Mouse (Mus musculus) liver, embryonic 14.5 days (tissue): ENCODE measurements around the gene Fgfr2. TPM values are rescaled to one million over a fixed set of nuclear protein-coding genes. Genes with fewer than 3 reads are reported as not detected.
"Not testable (repeated sequence)": the region's sequence is repeated elsewhere in the genome, so short reads cannot be mapped to it uniquely, and the experiment has no call there.

Experiments used
- ATAC-seq: fragments of 200-750 bp; cut with Nextera tagmentation; 2 replicates; pipeline ENCODE4 v1.8.0; 2017; ENCODE audit warnings: moderate number of reproducible peaks, mild to moderate bottlenecking, moderate library complexity; ENCODE audit not compliant: insufficient read depth
- DNase-seq, 3 experiments: peaks; one replicate each; pipeline ENCODE4 v3.0.0-alpha.2; 2012 to 2013; ENCODE audit warnings: low read depth in 3 of 3, low spot score in 3 of 3
- H3K27ac ChIP-seq: fragments of 300-500 bp; sonication (generic); 2 replicates; pipeline ENCODE4 v1.5.1; 2014; ENCODE audit warnings: moderate library complexity, mild to moderate bottlenecking, control low read depth, inconsistent platforms
- H3K27me3 ChIP-seq: fragments of 300-500 bp; sonication (generic); 2 replicates; pipeline ENCODE4 v1.6.1; 2014; ENCODE audit warnings: mild to moderate bottlenecking, low read length, moderate library complexity; ENCODE audit not compliant: control insufficient read depth, insufficient read depth
- H3K36me3 ChIP-seq: fragments of 300-500 bp; sonication (generic); replicated peaks from 2 replicates; pipeline ENCODE4 v1.6.1; 2014; ENCODE audit warnings: low read depth; ENCODE audit not compliant: control insufficient read depth, insufficient read depth
- H3K4me1 ChIP-seq, 2 experiments: fragments of 200-500 bp in 1 of 2; fragments of 300-500 bp in 1 of 2; sonication (generic) in 1 of 2; replicated peaks; 2 replicates each; pipeline ENCODE4 v1.6.1; 2012 to 2014; ENCODE audit warnings: antibody characterized with exemption in 1 of 2, inconsistent platforms in 1 of 2, low read length in 1 of 2; ENCODE audit not compliant: control insufficient read depth in 2 of 2, insufficient read depth in 2 of 2
- H3K4me2 ChIP-seq: fragments of 300-500 bp; sonication (generic); 2 replicates; pipeline ENCODE4 v1.6.1; 2014; ENCODE audit warnings: low read depth, mild to moderate bottlenecking, control low read depth, moderate library complexity
- H3K4me3 ChIP-seq, 2 experiments: fragments of 200-500 bp in 1 of 2; fragments of 300-500 bp in 1 of 2; sonication (generic) in 1 of 2; 2 replicates each; pipeline ENCODE4 v1.5.1; 2012 to 2014; ENCODE audit warnings: low read depth in 2 of 2, low read length in 2 of 2, mild to moderate bottlenecking in 2 of 2, control low read depth in 1 of 2, inconsistent platforms in 1 of 2, moderate library complexity in 1 of 2; ENCODE audit not compliant: insufficient read depth in 1 of 2
- H3K9ac ChIP-seq: fragments of 300-500 bp; sonication (generic); replicated peaks from 2 replicates; pipeline ENCODE4 v1.6.1; 2014; ENCODE audit warnings: mild to moderate bottlenecking, control low read depth, moderate library complexity
- H3K9me3 ChIP-seq: fragments of 300-500 bp; sonication (generic); 2 replicates; pipeline ENCODE4 v1.6.1; 2016; ENCODE audit warnings: low read length, mixed read lengths; ENCODE audit not compliant: control insufficient read depth
- CTCF ChIP-seq: IDR thresholded peaks from 2 replicates; pipeline ENCODE4 v1.5.1; 2016; ENCODE audit warnings: antibody characterized with exemption, low read depth, control low read depth
- EP300 ChIP-seq: IDR thresholded peaks from 2 replicates; pipeline ENCODE4 v1.6.1; 2016; ENCODE audit warnings: antibody characterized with exemption, low read depth
- WGBS: fragments of 180-500 bp; shearing (Covaris S2); extraction: QIAGEN DNeasy Blood & Tissue Kit; methylation state at CpG from one replicate; pipeline ENCODE4 v1.1.7; 2014; ENCODE audit not compliant: insufficient replicate concordance; 5-methylcytosine and 5-hydroxymethylcytosine counted together
- polyA plus RNA-seq, 2 experiments: library from polyadenylated mRNA; depleted of rRNA in 1 of 2; stranded (reverse) in 1 of 2; unstranded in 1 of 2; fragments of >200 nt; fragmentation: Nextera tagmentation in 1 of 2; extraction: Ambion mirVana in 1 of 2; gene quantifications; 2 replicates each; pipeline versions ENCODE4 v1.2.1 to v1.2.3; 2012 to 2014

Fgfr2 gene
- polyA plus RNA-seq, 2 experiments, result 7.9 to 8.8 TPM

DNA sequence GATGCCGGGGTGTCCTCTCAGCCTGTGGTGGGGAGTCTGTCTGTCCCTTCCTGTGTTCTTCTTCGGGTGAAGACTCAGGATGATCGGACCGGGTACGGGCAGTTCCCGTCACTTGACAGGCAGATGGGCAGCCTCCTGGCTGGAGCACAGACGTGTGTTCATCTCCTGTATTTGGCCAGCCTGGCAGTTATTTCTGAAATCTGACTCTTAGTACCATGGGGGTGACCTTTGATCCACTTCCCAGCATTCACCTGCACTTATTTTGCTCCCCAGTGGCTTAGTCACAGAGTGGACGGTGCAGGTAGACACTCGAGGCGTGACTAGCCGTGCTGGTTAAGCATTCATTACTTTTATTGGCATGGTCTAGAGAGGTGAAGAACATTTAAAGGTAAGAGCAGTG is 2530.2 kb downstream of the Fgfr2 start:
- H3K9me3 ChIP-seq, H3K4me3 ChIP-seq, H3K4me1 ChIP-seq, DNase-seq, H3K27me3 ChIP-seq, H3K27ac ChIP-seq, H3K4me2 ChIP-seq, H3K36me3 ChIP-seq, H3K9ac ChIP-seq: not testable (repeated sequence)
- ATAC-seq, result 0 out of 2 replicates have a peak, but pooled peaks have one; percentile 14
- no CpG with 5 or more reads among the region's 11 CpGs for WGBS

GRCm38 (mm10) chr7:130590845-130591437 is 2532.2 kb downstream of the Fgfr2 start:
- 43% methylated on average over 8 of the region's 8 CpGs for WGBS
- no peak overlapping the region for H3K27ac ChIP-seq
- no peak overlapping the region for H3K4me3 ChIP-seq
- ATAC-seq (no peak), DNase-seq (no peak)
- H3K27me3 ChIP-seq, result no peaks in the 10 kb centered on the region
- no peaks in the 10 kb centered on the region for H3K4me1 ChIP-seq
- no peak overlapping the region for H3K4me2 ChIP-seq
- no peaks in the 10 kb centered on the region for H3K9me3 ChIP-seq
- no peak overlapping the region for H3K9ac ChIP-seq
- H3K36me3 ChIP-seq, result no peaks in the 10 kb centered on the region
- TF ChIP-seq EP300 (no peak), CTCF (no peak)

DNA sequence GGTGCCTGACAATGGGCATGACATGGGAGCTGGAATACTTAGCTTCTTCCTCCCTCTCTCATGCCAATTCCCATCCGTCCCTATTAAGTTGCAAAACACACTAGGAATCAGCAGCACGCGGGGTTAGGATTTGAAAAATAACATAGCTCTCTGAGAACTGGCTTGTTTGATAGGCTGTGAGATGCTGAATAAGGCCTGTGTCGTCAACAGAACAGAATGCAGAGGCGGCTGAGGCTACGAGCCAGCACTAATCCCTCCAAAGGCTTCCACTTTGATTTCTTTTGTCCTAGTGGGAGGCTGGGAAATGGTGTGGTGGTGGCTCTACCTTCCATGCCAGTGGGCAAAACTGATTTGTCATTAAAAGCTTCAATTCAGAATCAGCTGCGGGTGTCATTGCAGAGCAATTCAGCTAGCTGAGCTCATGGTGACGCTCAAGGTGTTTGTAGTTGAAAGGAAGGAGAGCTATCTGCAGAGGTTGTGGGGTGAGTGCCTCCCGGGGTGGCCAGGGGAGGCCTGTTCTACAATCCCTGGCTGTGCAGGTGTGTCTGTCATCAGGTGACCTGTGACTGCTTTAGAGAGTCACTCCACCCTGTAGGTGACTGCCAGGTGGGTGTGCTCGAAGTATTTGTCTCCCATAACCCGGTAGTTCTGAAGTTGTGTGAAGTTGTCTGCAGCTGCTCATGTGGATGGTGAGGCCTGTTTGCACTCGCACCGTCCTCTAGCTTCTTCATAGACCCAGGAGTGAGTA is 2532.9 kb downstream of the Fgfr2 start:
- Histone ChIP-seq H3K4me2 (no peak overlapping the region), H3K9me3 (no peaks in the 10 kb centered on the region), H3K4me1 (no peaks in the 10 kb centered on the region), H3K4me3 (no peak overlapping the region), H3K36me3 (no peaks in the 10 kb centered on the region), H3K27ac (no peak overlapping the region), H3K9ac (no peak overlapping the region), H3K27me3 (no peaks in the 10 kb centered on the region)
- TF ChIP-seq CTCF, result no peak
- TF ChIP-seq EP300, result no peak
- DNase-seq (no peak), ATAC-seq (no peak)
- 62% methylated on average over 13 of the region's 13 CpGs for WGBS

DNA sequence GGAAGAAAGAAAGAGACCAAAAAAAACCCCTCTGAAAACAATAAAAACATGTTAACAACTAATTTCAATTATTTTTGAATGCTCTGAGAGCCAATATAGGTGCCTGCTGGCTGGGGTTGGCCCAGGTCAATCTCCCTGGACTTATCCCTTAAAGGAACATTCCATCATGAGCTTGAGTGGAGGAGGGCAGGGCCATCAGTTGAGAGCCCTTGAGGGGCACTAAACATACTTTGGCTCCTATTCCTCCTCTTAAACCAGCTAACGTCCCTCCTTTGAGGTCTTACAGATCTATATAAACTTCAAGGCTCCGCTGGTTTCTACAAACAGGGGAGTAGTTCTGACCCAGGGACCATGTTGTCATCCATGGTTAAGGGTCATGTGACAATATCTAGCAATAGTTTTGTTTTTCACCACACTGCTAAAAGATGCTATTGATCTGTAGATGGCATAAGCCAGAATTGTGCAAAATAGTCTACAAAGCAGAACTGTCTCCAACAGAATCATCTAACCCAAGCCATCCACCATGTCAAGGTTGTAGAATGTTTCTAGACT is 2536.6 kb downstream of the Fgfr2 start:
- ATAC-seq (no peak), DNase-seq (no peak)
- Histone ChIP-seq H3K36me3 (no peaks in the 10 kb centered on the region), H3K9me3 (no peaks in the 10 kb centered on the region), H3K27me3 (no peaks in the 10 kb centered on the region), H3K4me2 (no peak overlapping the region), H3K4me3 (no peak overlapping the region), H3K27ac (no peak overlapping the region), H3K9ac (no peak overlapping the region), H3K4me1 (no peaks in the 10 kb centered on the region)
- no peak for TF ChIP-seq CTCF
- no peak for TF ChIP-seq EP300
- 57% methylated on average over 2 of the region's 2 CpGs for WGBS

DNA sequence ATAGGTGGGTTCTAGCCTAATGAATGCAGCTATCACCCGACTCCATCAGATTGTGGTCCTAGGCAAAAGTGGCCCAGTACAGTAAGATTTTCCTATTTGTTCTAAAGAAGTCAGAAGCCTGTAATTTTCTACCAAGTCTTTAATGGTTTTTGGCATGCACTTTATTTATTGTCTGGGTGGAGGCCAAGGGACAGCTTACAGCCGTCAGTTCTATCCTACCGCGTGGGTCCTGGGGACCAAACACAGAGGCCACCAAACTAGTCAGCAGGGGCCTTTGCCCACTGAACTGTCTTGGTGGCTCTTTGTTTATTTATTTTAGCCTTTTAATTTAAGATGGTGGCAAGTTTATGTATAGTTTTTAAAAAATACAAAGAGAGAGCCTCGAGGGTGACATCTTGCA is 2544.5 kb downstream of the Fgfr2 start:
- Histone ChIP-seq H3K27me3 (no peaks in the 10 kb centered on the region), H3K4me1 (peaks cover 0 to 4% of the 10 kb centered on the region in 2 experiments; a peak in 2 of 4 replicates), H3K4me3 (no peak overlapping the region), H3K9me3 (no peaks in the 10 kb centered on the region), H3K9ac (no peak overlapping the region), H3K36me3 (no peaks in the 10 kb centered on the region), H3K4me2 (no peak overlapping the region), H3K27ac (no peak overlapping the region)
- WGBS, result 75% methylated on average over 5 of the region's 5 CpGs
- ATAC-seq, result no peak
- TF ChIP-seq CTCF (no peak), EP300 (no peak)
- DNase-seq, result no peak
